Mouse (Mus musculus): ENCODE measurements around the gene Hexim1. TPM values are rescaled to one million over a fixed set of nuclear protein-coding genes. Genes with fewer than 3 reads are reported as not detected.

The Hexim1 gene
- polyA plus RNA-seq, 1 experiment from 2014 or later = 5.4 TPM

Other genes with a start within 250 kb of the Hexim1 start
- gene Eftud2, start 235.2 kb upstream of the Hexim1 start, polyA plus RNA-seq (2015; fragmentation: Nextera tagmentation; extraction: Ambion mirVana) = 155 and 169 TPM in 2 replicates
- 1.1 TPM in 2 replicates for gene Ccdc103, start 235.0 kb upstream of the Hexim1 start, polyA plus RNA-seq (2015; fragmentation: Nextera tagmentation; extraction: Ambion mirVana)
- gene Fam187a, start 231.1 kb upstream of the Hexim1 start, polyA plus RNA-seq (2015; fragmentation: Nextera tagmentation; extraction: Ambion mirVana) = not detected in 2 replicates
- 0.70 and 1.2 TPM in 2 replicates for gene Gfap, start 215.3 kb upstream of the Hexim1 start, polyA plus RNA-seq (2015; fragmentation: Nextera tagmentation; extraction: Ambion mirVana)
- gene Kif18b, start 191.1 kb upstream of the Hexim1 start, polyA plus RNA-seq (2015; fragmentation: Nextera tagmentation; extraction: Ambion mirVana) = 9.5 TPM in 2 replicates
- gene C1ql1, start 169.5 kb upstream of the Hexim1 start, polyA plus RNA-seq (2015; fragmentation: Nextera tagmentation; extraction: Ambion mirVana) = 5.1 and 5.6 TPM in 2 replicates
- 48.5 and 52.2 TPM in 2 replicates for gene Nmt1, start 88.0 kb upstream of the Hexim1 start, polyA plus RNA-seq (2015; fragmentation: Nextera tagmentation; extraction: Ambion mirVana)
- 107 TPM in 2 replicates for gene Dcakd, start 87.9 kb upstream of the Hexim1 start, polyA plus RNA-seq (2015; fragmentation: Nextera tagmentation; extraction: Ambion mirVana)
- 3.5 and 3.6 TPM in 2 replicates for gene Plcd3, start 14.6 kb upstream of the Hexim1 start, polyA plus RNA-seq (2015; fragmentation: Nextera tagmentation; extraction: Ambion mirVana)
- 19.2 and 23.7 TPM in 2 replicates for gene Acbd4, start 14.5 kb upstream of the Hexim1 start, polyA plus RNA-seq (2015; fragmentation: Nextera tagmentation; extraction: Ambion mirVana)
- gene Hexim2, start 16.2 kb downstream of the Hexim1 start, polyA plus RNA-seq (2015; fragmentation: Nextera tagmentation; extraction: Ambion mirVana) = 6.8 and 8.7 TPM in 2 replicates
- 3.8 and 4.0 TPM in 2 replicates for gene Fmnl1, start 54.9 kb downstream of the Hexim1 start, polyA plus RNA-seq (2015; fragmentation: Nextera tagmentation; extraction: Ambion mirVana)
- gene 1700023F06Rik, start 92.3 kb downstream of the Hexim1 start, polyA plus RNA-seq (2015; fragmentation: Nextera tagmentation; extraction: Ambion mirVana) = 1.0 and 1.4 TPM in 2 replicates
- not detected in 2 replicates for gene Spata32, start 102.2 kb downstream of the Hexim1 start, polyA plus RNA-seq (2015; fragmentation: Nextera tagmentation; extraction: Ambion mirVana)
- 3.6 and 3.8 TPM in 2 replicates for gene Map3k14, start 151.2 kb downstream of the Hexim1 start, polyA plus RNA-seq (2015; fragmentation: Nextera tagmentation; extraction: Ambion mirVana)
- gene Arhgap27, start 247.5 kb downstream of the Hexim1 start, polyA plus RNA-seq (2015; fragmentation: Nextera tagmentation; extraction: Ambion mirVana) = 21.2 and 21.5 TPM in 2 replicates